Mouse (Mus musculus) urinary bladder, postnatal 25 days (tissue): ENCODE data around the gene Tmem183a.

Source experiments
- DNase-seq: peaks from one replicate; pipeline ENCODE4 v3.0.0; 2022; ENCODE audit warnings: low spot score

The Tmem183a gene

DNA sequence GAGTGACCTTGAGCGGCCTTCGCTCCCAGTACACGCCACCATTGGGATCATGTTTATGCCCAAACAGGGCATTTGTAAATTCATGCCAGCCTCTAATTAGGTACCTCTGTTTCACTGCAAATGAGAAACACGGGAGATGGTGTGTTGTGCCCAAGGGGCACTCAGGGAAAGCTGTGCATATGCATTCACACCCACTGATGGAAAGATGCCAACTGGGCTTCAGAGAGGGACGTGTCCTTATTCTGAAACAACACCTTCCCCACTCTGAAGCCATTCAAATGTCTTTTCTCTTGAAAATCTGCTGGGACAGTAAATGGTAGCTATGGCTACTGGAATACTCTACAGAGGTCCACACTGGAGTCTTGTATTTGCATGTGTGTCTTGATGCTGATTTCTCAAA, 43.5 kb downstream of the Tmem183a start:
- no peak for DNase-seq

DNA sequence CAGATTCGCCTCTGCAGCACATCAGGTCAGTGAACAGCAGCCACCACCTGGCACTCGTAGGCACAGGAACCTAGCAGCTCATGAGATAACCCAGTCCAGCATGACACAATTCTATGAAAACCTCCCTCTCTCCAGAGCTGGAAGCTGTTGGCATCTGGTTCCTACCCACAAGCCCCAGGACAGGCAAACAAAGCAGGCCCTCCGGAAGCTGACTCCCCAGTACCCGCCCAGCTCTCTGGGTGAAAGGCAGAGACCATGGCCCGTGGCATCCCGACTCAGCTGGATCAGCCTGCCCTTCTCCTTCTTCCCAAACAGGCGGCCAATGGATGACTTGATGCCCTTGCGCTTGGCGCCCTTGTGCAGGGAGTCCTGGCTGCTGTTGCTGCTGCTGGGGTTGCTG, 45.4 kb downstream of the Tmem183a start:
- DNase-seq = no peak

DNA sequence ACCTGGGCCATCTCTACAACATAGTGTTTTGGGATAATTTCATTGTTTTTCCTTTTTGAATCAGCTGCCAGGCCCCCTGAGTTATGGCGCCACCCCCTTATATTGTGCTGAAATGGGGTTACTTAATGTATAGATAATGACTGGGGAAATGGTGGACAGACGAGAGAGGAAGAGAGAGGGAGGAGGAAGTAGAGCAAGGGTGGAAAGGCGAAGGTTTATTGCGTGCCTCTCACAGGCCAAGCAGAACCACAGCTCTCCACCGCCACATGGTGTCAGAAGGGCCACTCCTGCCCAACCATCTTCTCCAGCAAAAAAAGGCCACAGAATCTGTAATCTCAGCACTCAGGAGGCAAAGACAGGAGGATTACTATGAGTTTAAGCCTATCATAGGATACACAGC, 46.6 kb downstream of the Tmem183a start:
- DNase-seq = no peak

DNA sequence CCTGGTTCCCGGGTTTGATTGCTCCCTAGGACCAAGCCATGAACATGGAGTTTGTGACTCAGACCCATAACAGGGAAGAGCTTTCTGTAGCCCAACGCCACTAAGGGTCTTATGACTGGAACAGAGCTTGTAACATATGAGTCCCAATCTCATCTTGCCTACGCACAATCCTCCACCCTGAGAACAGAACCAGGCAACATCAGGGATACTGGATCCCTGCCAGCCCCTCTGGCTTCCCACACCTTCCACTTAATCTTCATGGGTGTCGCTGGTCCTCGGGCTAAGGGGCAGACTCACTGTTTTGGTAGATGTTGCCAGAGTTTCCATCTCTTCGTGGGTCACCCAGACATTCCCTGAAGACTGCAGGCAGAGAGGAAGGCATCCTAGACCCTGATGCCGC, 50.0 kb downstream of the Tmem183a start:
- DNase-seq = no peak

DNA sequence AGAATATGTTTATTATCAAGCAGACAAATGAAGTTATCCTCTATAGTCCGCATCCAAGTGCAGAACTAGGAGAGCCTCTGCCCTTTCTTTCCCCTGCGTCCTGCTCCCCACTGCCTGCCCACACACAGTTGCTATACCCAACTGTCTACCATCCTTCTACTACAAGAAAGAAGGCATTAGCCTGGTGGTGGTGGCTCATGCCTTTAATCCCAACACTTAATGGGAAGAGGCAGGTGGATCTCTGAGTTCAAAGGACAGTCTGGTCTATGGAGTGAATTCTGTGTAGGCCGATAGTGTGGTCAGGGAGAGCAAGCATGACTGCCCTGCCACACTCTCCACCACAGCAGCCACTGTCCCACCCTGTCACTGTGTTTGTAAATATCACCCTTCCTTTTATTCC, 51.0 kb downstream of the Tmem183a start:
- no peak for DNase-seq

DNA sequence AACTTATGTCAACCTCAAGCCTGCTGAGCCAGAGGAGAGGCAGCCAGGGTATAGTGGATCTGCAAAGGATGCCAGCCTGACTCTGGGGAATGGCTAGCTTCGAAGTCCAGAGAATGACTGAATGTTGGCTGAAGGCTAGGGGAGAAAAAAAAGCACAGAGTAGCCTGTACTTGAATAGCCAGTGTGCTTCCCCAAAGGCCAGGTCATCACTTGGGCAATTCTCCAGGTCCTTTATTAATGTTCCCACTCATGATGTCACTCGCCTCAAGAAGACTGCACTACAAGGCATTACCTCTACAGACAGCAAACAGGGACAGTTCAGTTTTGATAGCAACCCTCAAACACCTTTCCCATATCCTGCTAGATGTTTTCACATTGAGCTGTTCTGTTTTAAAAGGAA, 51.5 kb downstream of the Tmem183a start:
- DNase-seq = no peak

DNA sequence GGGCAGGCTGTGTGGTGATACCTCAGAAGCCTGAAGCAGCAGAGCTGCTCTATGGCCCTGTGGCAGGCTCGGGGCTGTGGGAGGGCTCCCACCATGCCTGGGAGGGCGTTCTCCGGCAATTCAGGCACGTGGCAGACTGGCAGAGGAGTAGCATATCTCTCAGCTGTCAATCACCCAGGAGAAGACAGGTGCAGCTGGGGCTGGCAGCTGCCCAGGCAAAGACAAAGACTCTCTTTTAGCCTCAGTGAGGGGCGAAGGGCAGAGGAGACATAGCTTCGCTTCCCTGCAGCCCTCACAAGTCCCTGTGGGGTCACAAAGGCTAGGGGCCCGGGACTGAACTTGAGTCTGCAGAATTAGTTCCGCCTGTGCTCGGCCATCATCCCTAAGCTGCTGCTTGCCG, 54.4 kb downstream of the Tmem183a start:
- no peak for DNase-seq

DNA sequence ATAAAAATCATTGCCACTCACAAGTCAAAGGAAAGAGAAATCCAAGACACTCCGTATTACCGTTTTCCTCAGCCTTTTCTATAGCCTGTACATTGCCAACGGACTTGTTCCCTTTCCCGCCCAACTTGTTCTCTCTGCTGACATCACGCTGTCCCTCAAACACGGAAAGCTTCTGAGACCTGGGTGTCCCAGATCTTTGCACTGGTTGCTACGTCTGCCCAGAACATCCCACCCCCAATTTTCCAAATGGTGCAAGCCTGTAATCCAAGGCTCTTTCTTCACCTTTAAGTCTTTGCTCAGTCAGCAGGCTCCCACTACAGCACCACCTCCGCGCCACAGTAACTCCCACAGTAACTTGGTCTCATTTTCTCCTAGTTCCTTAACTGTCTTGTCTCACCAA, 56.8 kb downstream of the Tmem183a start:
- no peak for DNase-seq

DNA sequence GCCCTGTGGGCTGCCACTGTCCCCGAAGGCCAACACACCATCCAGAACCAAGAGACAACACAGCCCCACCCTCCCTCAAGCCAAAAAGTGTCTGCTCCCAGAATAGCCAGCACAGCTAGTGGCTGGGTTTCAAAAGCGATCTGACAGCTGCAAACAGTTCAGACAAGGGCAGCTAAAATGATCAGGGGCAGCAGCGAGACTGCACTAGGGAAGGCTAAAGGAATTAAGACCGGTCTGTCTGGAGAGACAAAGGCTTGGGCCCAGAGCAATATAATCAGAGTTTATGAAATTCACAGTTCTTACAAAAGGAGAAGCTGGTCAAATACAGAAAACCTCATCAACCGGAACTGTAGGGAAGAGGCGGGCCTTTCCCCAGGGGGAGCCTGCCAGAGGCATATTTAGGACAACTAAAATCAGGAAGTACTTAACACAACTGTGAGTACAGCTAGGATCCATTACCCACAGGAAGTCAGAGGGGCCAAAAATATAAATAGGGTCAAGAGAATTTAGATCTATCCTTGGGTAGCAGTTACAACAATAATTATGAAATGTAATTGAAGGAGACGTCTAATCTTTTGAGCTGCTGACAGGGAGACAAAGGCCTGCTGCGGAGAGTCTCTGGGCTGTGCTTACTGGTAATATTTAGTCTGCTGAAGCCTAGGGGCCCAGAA, 59.1 kb downstream of the Tmem183a start:
- DNase-seq = no peak

DNA sequence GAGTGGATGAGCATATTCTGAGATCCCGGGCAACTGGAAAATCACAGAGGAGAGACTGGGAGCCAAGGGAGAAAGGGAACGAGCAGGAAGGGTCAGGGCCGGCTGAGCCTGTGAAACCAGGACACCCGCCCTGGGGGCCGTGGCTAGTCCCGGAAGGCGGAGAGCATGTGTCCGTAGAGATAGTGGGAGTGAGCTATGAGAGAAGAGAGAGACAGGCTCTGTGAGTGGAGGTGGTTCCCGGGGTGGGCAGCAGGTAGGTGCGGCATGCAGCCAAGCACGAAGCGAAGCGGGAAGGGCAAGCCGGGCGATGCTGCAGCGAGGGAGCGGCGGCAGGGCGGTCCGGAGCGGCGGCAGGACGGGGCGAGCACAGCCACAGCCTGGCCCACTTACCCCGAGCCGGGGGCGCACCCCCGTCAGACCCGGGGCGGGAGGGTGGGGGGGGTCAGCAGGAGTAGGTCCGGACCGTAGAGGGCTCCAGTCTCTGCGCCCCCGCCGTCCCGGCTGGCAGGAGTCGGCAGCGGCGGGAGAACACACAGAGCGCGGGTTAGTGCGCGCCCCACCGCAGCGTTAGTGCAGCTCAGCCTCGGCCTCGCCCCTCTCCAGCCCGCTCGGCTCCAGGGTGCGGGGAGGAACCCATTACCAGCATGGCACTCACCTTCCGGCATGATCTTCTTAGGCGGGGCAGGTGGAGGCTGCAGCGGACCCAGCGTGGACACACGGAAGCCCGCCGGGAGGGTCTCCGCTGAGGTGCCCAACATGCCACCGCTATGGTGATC, 63.0 kb downstream of the Tmem183a start:
- peak; percentile 35 for DNase-seq

DNA sequence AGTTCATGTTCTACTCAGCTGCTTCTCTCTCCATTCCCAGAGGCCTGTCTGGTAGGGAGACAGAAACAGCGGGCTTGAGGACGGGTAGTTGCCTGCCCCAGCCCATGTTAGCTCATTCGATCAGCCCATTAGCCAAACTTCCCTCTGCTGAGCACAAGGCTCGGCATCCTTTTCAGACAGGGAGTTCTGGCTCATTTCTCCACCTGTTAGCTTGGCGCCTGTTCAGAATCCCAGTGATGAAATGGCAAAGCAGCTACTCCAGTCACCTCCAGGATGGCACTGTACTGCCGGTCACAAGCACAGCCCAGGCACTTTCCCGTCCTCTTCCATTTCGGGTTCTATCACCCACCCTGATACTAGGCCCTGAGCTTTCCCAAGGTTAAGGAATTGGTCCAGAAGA, 64.5 kb downstream of the Tmem183a start:
- no peak for DNase-seq
